Comparison of ENCODE assay signal across 10 mouse cellular contexts in genomic region chr6:34344935-34345334, GRCm38 (mm10). TPM values are rescaled to one million over a fixed set of nuclear protein-coding genes. Genes with fewer than 3 reads are reported as not detected.
DNase-seq lines count a peak whose midpoint lies in the region; ATAC-seq and TF ChIP-seq lines count a peak whose summit lies in the region.
"Had no signal": no experiment of that assay in that cellular context is flagged by ENCODE, and none has a peak within 500 bp of the region (broad histone marks: within the 10 kb centered on the region; RNA-seq: fewer than 3 reads in every experiment).

No protein-coding gene starts in this region.

- intact Hi-C loops in heart, postnatal 25 days (cut with DNase I), result loop anchor here (5.0 kb wide), 1 partner anchor 33 kb away; no protein-coding TSS in a partner anchor
- intact Hi-C loops in left cerebral cortex, postnatal 25 days (cut with DNase I), result no loop called here

- DNase-seq in heart, adult 18-20 months, result peak; percentile 19 to 45
- DNase-seq in heart, postnatal 25 days (ENCODE audit: low spot score), result no peak
- peak; percentile 50 for DNase-seq in MN1 (ENCODE audit: low spot score)
- DNase-seq in kidney, adult 2 months, result peak; percentile 39
- peak; percentile 55 for DNase-seq in lung, postnatal 25 days (ENCODE audit: low spot score)
- no peak for DNase-seq in ovary, adult 18-20 months (ENCODE audit: low spot score)
- no peak for DNase-seq in left cerebral cortex, postnatal 25 days (ENCODE audit: low spot score in 2 of 2)
- DNase-seq: right cerebral cortex, adult 18-20 months had no signal

- no peaks in the 10 kb centered on the region for H3K27me3 ChIP-seq in kidney, adult 2 months (replicated peaks; ENCODE audit: control insufficient read depth, insufficient read depth, low read length)

- no peaks in the 10 kb centered on the region for H3K4me1 ChIP-seq in kidney, adult 2 months (ENCODE audit: control insufficient read depth, insufficient read depth, low read length)

- no peak for TF ChIP-seq POLR2A in kidney, adult 2 months (IDR thresholded peaks at IDR 0.05; ENCODE audit: low read depth, low read length)

- ATAC-seq in erythroid progenitor cell, adult 5-6 weeks (replicated peaks; ENCODE audit: low FRiP score, poor library complexity, severe bottlenecking), result no peak

- 32% methylated on average over 9 of the region's 9 CpGs for WGBS in kidney, adult 2 months

- no peak overlapping the region for H3K4me3 ChIP-seq in kidney, adult 2 months (ENCODE audit: insufficient read depth, low read depth, low read length)
- H3K4me3 ChIP-seq: liver, embryonic 15.5 days had no signal

- H3K36me3 ChIP-seq in kidney, adult 2 months (ENCODE audit: control insufficient read depth, insufficient read depth, low read length), result no peaks in the 10 kb centered on the region
- H3K36me3 ChIP-seq: liver, embryonic 15.5 days had no signal

- no peak for TF ChIP-seq CTCF in kidney, adult 2 months (conservative IDR thresholded peaks at IDR 0.05; ENCODE audit: insufficient read depth, insufficient read length, low read depth, low read length)

- H3K27ac ChIP-seq in kidney, adult 2 months (ENCODE audit: insufficient read depth, low read depth, low read length), result no peak overlapping the region
- H3K27ac ChIP-seq: liver, embryonic 15.5 days had no signal

RNA-seq across cellular contexts. Expression of gene Akr1b8, which starts 9.0 kb away (rescaled TPM):
- total RNA-seq in heart, adult 18-20 months (2021), result 1 to 10 TPM; 3.1 to 5.0 TPM
- 1 to 10 TPM; 3.7 to 3.9 TPM for total RNA-seq in heart, postnatal 25 days (2021)
- 2.6 and 3.9 TPM in 2 replicates for polyA plus RNA-seq in kidney, adult 2 months (2012; rRNA removed)
- not detected in 2 replicates for total RNA-seq in erythroid progenitor cell, adult 5-6 weeks (2015; ENCODE audit: low replicate concordance)
- not detected in 2 replicates for total RNA-seq in erythroid progenitor cell, adult 5-6 weeks (2017; ENCODE audit: low replicate concordance)
- total RNA-seq in left cerebral cortex, postnatal 25 days (2021), result under 1 TPM; 0.62 to 0.69 TPM

RNA-seq across cellular contexts. Expression of gene Akr1b3, which starts 27.7 kb away (rescaled TPM):
- 100 to 1,000 TPM; 275 to 331 TPM for total RNA-seq in heart, adult 18-20 months (2021)
- total RNA-seq in heart, postnatal 25 days (2021), result 100 to 1,000 TPM; 255 to 264 TPM
- polyA plus RNA-seq in kidney, adult 2 months (2012; rRNA removed), result 208 and 280 TPM in 2 replicates
- total RNA-seq in erythroid progenitor cell, adult 5-6 weeks (2015; ENCODE audit: low replicate concordance), result 33.2 and 46.9 TPM in 2 replicates
- total RNA-seq in erythroid progenitor cell, adult 5-6 weeks (2017; ENCODE audit: low replicate concordance), result 12.5 and 16.8 TPM in 2 replicates
- 10 to 100 TPM; 42.2 to 45.5 TPM for total RNA-seq in left cerebral cortex, postnatal 25 days (2021)

RNA-seq across cellular contexts. Expression of gene Akr1b10, which starts 39.1 kb away (rescaled TPM):
- 10 to 100 TPM; 60.9 to 62.9 TPM for total RNA-seq in heart, adult 18-20 months (2021)
- 10 to 100 TPM; 67.4 to 68.0 TPM for total RNA-seq in heart, postnatal 25 days (2021)
- polyA plus RNA-seq in kidney, adult 2 months (2012; rRNA removed), result 40.1 and 42.2 TPM in 2 replicates
- total RNA-seq in erythroid progenitor cell, adult 5-6 weeks (2015; ENCODE audit: low replicate concordance), result 11.9 and 16.8 TPM in 2 replicates
- total RNA-seq in erythroid progenitor cell, adult 5-6 weeks (2017; ENCODE audit: low replicate concordance), result 5.4 and 5.5 TPM in 2 replicates
- 10 to 100 TPM; 19.5 to 21.0 TPM for total RNA-seq in left cerebral cortex, postnatal 25 days (2021)

Comparison
In these comparisons a context has a peak if more than half of its experiments do, and no peak if none do; other contexts are left out.
1. DNase-seq: peak in heart, adult 18-20 months (2 of 2), MN1 (single experiment), kidney, adult 2 months (single experiment) and lung, postnatal 25 days (single experiment); none in heart, postnatal 25 days (single experiment), ovary, adult 18-20 months (single experiment) and left cerebral cortex, postnatal 25 days (0 of 2).
2. RNA of gene Akr1b3, which starts 27.7 kb away (total RNA-seq): 275 to 331 TPM in heart, adult 18-20 months and 255 to 264 TPM in heart, postnatal 25 days; 12.5 to 46.9 TPM in erythroid progenitor cell, adult 5-6 weeks and 42.2 to 45.5 TPM in left cerebral cortex, postnatal 25 days; every median in the first group is over 4 times any median in the second.